Mouse (Mus musculus): ENCODE data around the gene Abcb1b. TPM values are rescaled to one million over a fixed set of nuclear protein-coding genes. Genes with fewer than 3 reads are reported as not detected.
A peak's percentile ranks its signal among the peaks of the same experiment; 100 is the strongest.

Gene Abcb1b
- polyA plus RNA-seq (2015; fragmentation: Nextera tagmentation; extraction: Ambion mirVana), result 2.4 and 3.6 TPM in 2 replicates

DNA sequence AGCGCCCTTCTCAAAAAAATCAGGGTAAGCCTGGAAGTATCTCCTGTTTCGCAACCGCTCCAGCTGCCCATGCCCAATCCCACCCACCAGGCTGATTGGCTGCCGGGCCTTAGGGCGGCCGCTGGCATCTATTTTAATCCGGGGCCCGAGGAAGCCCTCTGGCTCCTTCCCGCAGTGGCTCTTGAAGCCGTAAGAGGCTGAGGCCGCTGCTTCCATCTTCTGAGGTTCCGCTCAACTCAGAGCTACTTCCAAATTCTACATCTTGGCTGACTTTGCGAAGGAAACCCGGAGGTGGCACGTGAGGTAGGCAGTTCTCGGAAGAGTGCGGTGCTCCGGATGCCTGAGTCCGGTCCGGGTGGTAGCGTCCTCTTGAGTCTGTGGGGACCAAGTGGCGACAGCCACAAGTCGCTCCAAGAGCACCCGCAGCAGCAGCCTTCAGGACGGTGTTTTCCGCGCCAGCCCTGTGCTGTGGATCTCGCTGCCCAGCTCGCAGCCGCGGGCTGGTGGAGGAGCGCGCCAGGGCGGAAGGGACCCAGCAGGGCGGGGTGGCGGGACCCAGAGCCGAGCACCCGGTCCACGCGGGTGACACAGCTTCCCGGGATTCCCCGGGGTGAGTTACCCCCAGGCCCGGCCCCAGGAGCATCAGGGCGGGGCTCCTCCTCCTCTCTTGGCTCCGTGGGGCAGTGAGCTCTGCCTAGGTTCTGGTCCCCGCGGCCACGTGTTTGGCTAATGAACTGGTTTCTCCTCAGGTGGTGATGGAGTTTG, at the start of gene Abcb1b:
Gene Abcb1b (plus strand): TSS at position 161 of the 765 bp plus-strand sequence.
- Histone ChIP-seq H3K4me1 (ENCODE audit: control insufficient read depth, insufficient read depth, low read length) (peaks cover 3% of the 10 kb centered on the region; the same call in 1 of the 2 replicates), H3K4me2 (ENCODE audit: low read depth, low read length) (peak within 1 kb of the TSS; percentile 97), H3K9ac (ENCODE audit: low read length) (peak within 1 kb of the TSS; percentile 73), H3K36me3 (ENCODE audit: control insufficient read depth, insufficient read depth, low read length) (no peaks in the 10 kb centered on the region), H3K27ac (ENCODE audit: low read length) (no peak within 1 kb of the TSS), H3K9me3 (replicated peaks; ENCODE audit: control insufficient read depth, low read length) (no peaks in the 10 kb centered on the region), H3K27me3 (ENCODE audit: control insufficient read depth, insufficient read depth, low read length) (no peaks in the 10 kb centered on the region), H3K4me3 (replicated peaks; ENCODE audit: low read length) (peak within 1 kb of the TSS; percentile 52)
- under 1% methylated on average over 48 of the region's 48 CpGs for WGBS
- peak; percentile 76 for ATAC-seq (ENCODE audit: insufficient read depth, low FRiP score)

DNA sequence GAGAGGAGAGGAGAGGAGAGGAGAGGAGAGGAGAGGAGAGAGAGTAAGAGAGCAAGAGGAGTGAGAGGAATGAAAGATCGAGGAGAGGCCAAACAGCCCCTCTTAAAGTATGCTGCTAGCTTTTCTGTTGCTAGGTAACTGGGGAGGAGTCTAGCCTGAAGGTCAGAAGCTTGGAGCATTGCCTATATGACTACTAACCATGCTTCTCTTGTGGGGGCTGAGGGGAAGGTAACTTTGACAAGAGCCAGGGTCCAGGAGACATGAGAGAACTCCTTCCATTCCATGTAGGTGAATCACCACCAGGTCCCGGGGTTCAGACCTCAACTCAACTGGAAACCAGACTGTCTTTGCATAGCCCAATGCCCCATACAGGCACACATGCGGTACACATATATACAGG, 25.1 kb upstream of the Abcb1b start:
- no peak overlapping the region for H3K4me3 ChIP-seq (replicated peaks; ENCODE audit: low read length)
- H3K4me1 ChIP-seq (ENCODE audit: control insufficient read depth, insufficient read depth, low read length), result no peaks in the 10 kb centered on the region
- no peak overlapping the region for H3K9ac ChIP-seq (ENCODE audit: low read length)
- WGBS, result 50% methylated on average over 3 of the region's 3 CpGs
- H3K9me3 ChIP-seq (replicated peaks; ENCODE audit: control insufficient read depth, low read length), result no peaks in the 10 kb centered on the region
- no peak for ATAC-seq (ENCODE audit: insufficient read depth, low FRiP score)
- H3K27ac ChIP-seq (ENCODE audit: low read length), result no peak overlapping the region
- H3K36me3 ChIP-seq (ENCODE audit: control insufficient read depth, insufficient read depth, low read length), result no peaks in the 10 kb centered on the region
- no peaks in the 10 kb centered on the region for H3K27me3 ChIP-seq (ENCODE audit: control insufficient read depth, insufficient read depth, low read length)
- H3K4me2 ChIP-seq (ENCODE audit: low read depth, low read length), result no peak overlapping the region

DNA sequence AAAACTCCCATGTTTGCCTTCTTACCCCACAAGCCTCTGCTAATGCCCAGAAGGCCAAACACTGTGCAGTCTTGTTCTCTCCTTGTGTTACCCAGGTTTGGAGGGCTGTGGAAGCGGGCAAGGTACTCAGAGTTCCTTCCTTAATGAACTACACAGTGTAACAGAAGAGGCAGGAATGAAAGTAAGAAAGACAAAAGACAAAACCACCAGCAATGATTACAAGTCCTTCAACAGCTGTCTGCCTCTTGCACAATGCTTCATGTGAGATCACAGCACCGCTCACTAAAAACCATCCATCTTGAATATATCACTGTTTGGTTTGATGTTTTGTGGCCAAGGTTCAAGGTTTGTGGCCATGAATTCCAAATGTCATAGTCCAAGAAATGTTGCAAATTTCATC, 19.6 kb upstream of the Abcb1b start:
- Histone ChIP-seq H3K9ac (ENCODE audit: low read length) (no peak overlapping the region), H3K9me3 (replicated peaks; ENCODE audit: control insufficient read depth, low read length) (no peaks in the 10 kb centered on the region), H3K4me2 (ENCODE audit: low read depth, low read length) (no peak overlapping the region), H3K27ac (ENCODE audit: low read length) (no peak overlapping the region), H3K4me3 (replicated peaks; ENCODE audit: low read length) (no peak overlapping the region), H3K4me1 (ENCODE audit: control insufficient read depth, insufficient read depth, low read length) (no peaks in the 10 kb centered on the region), H3K27me3 (ENCODE audit: control insufficient read depth, insufficient read depth, low read length) (no peaks in the 10 kb centered on the region), H3K36me3 (ENCODE audit: control insufficient read depth, insufficient read depth, low read length) (no peaks in the 10 kb centered on the region)
- WGBS, result 70% methylated on average over 2 of the region's 2 CpGs
- ATAC-seq (ENCODE audit: insufficient read depth, low FRiP score), result no peak

DNA sequence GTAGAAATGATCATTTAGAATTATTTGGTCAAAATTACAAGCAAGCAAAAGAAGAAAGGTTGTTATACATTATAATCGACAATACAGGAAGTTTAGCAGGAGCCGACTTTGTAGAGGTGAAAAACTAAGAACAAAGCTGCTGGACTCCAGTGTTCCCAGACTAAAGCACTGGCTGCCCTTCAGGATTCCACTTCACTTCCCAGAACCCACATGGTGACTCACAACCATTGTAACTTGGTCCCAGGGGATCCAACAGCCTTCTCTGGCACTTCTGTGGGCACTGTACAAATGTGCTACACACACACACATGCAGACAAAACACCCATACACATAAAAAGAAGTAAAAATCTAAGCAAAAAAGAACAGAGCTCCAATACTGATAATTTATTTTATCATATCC, 19.2 kb upstream of the Abcb1b start:
- Histone ChIP-seq H3K27me3 (ENCODE audit: control insufficient read depth, insufficient read depth, low read length) (no peaks in the 10 kb centered on the region), H3K9me3 (replicated peaks; ENCODE audit: control insufficient read depth, low read length) (no peaks in the 10 kb centered on the region), H3K27ac (ENCODE audit: low read length) (no peak overlapping the region), H3K4me3 (replicated peaks; ENCODE audit: low read length) (no peak overlapping the region), H3K36me3 (ENCODE audit: control insufficient read depth, insufficient read depth, low read length) (no peaks in the 10 kb centered on the region), H3K9ac (ENCODE audit: low read length) (no peak overlapping the region), H3K4me2 (ENCODE audit: low read depth, low read length) (no peak overlapping the region), H3K4me1 (ENCODE audit: control insufficient read depth, insufficient read depth, low read length) (no peaks in the 10 kb centered on the region)
- 85% methylated on average over 2 of the region's 2 CpGs for WGBS
- ATAC-seq (ENCODE audit: insufficient read depth, low FRiP score), result no peak

DNA sequence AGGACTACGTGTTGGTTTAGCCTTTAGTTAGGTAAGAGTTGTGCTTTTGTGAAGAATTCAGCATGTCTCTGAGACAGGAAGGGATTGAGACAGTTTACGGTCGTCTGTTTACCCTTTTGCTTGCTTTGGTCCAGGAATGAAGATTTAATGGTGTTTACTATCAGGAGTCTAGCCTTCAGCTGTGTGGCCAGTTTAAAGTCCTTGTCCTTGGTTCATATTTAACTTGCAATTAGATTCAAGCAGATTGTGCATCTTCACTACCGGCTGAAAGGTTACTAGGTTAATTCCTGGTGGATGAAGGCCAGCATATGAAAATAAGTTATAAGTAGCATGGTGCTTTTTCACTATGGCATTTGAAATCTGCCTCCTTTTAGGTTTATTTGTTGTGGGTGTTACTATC, 5.7 kb upstream of the Abcb1b start:
- 51% methylated on average over 4 of the region's 4 CpGs for WGBS

DNA sequence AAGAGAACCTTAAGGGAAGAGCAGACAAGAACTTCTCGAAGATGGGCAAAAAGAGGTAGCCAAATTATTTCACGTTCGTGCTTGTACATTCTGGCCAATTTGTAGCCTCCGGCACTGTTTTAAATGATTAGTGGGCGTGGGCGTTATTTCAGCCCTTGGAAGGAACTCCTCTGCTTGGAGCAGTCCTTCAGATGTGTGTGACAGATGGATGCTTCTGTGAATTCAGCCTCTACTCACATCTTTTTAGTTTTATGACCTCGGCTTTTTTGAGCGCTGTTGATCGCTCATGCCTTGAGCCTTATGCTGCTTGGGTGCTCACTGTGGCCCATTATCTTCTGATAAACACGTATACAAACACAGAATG, 787 bp downstream of the Abcb1b start:
- Histone ChIP-seq H3K4me2 (ENCODE audit: low read depth, low read length) (peak overlapping the region; percentile 97), H3K36me3 (ENCODE audit: control insufficient read depth, insufficient read depth, low read length) (no peaks in the 10 kb centered on the region), H3K9ac (ENCODE audit: low read length) (peak overlapping the region; percentile 73), H3K27ac (ENCODE audit: low read length) (no peak overlapping the region), H3K9me3 (replicated peaks; ENCODE audit: control insufficient read depth, low read length) (no peaks in the 10 kb centered on the region), H3K27me3 (ENCODE audit: control insufficient read depth, insufficient read depth, low read length) (no peaks in the 10 kb centered on the region), H3K4me3 (replicated peaks; ENCODE audit: low read length) (peak overlapping the region; percentile 52), H3K4me1 (ENCODE audit: control insufficient read depth, insufficient read depth, low read length) (peaks cover 3% of the 10 kb centered on the region; the same call in 1 of the 2 replicates)
- WGBS, result 25% methylated on average over 10 of the region's 10 CpGs
- ATAC-seq (ENCODE audit: insufficient read depth, low FRiP score), result no peak

More for the DNA sequence above, 5.7 kb upstream of the Abcb1b start:
- no peak for ATAC-seq (ENCODE audit: insufficient read depth, low FRiP score)
- Histone ChIP-seq H3K9ac (ENCODE audit: low read length) (no peak overlapping the region), H3K4me1 (ENCODE audit: control insufficient read depth, insufficient read depth, low read length) (no peaks in the 10 kb centered on the region), H3K9me3 (replicated peaks; ENCODE audit: control insufficient read depth, low read length) (no peaks in the 10 kb centered on the region), H3K27me3 (ENCODE audit: control insufficient read depth, insufficient read depth, low read length) (no peaks in the 10 kb centered on the region), H3K4me3 (replicated peaks; ENCODE audit: low read length) (no peak overlapping the region), H3K27ac (ENCODE audit: low read length) (no peak overlapping the region), H3K4me2 (ENCODE audit: low read depth, low read length) (no peak overlapping the region), H3K36me3 (ENCODE audit: control insufficient read depth, insufficient read depth, low read length) (no peaks in the 10 kb centered on the region)

DNA sequence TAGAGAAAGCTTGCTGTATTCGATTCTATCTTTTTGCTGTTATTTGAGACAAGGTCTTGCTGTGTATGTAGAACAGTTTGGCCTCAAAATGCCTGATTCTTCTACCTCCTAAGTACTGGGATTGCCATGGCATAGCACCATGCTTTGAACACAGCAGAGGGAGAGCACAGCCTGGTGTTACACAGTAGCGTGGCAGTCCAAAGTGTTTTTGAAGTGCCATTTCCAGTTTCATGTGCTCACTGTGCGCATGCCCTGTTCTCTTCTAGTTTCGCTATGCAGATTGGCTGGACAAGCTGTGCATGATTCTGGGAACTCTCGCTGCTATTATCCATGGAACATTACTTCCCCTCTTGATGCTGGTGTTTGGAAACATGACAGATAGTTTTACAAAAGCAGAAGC, 7.8 kb downstream of the Abcb1b start:
- Histone ChIP-seq H3K4me1 (ENCODE audit: control insufficient read depth, insufficient read depth, low read length) (no peaks in the 10 kb centered on the region), H3K9ac (ENCODE audit: low read length) (no peak overlapping the region), H3K27ac (ENCODE audit: low read length) (no peak overlapping the region), H3K4me3 (replicated peaks; ENCODE audit: low read length) (no peak overlapping the region), H3K27me3 (ENCODE audit: control insufficient read depth, insufficient read depth, low read length) (no peaks in the 10 kb centered on the region), H3K9me3 (replicated peaks; ENCODE audit: control insufficient read depth, low read length) (no peaks in the 10 kb centered on the region), H3K36me3 (ENCODE audit: control insufficient read depth, insufficient read depth, low read length) (no peaks in the 10 kb centered on the region), H3K4me2 (ENCODE audit: low read depth, low read length) (no peak overlapping the region)
- no peak for ATAC-seq (ENCODE audit: insufficient read depth, low FRiP score)
- 83% methylated on average over 5 of the region's 5 CpGs for WGBS

DNA sequence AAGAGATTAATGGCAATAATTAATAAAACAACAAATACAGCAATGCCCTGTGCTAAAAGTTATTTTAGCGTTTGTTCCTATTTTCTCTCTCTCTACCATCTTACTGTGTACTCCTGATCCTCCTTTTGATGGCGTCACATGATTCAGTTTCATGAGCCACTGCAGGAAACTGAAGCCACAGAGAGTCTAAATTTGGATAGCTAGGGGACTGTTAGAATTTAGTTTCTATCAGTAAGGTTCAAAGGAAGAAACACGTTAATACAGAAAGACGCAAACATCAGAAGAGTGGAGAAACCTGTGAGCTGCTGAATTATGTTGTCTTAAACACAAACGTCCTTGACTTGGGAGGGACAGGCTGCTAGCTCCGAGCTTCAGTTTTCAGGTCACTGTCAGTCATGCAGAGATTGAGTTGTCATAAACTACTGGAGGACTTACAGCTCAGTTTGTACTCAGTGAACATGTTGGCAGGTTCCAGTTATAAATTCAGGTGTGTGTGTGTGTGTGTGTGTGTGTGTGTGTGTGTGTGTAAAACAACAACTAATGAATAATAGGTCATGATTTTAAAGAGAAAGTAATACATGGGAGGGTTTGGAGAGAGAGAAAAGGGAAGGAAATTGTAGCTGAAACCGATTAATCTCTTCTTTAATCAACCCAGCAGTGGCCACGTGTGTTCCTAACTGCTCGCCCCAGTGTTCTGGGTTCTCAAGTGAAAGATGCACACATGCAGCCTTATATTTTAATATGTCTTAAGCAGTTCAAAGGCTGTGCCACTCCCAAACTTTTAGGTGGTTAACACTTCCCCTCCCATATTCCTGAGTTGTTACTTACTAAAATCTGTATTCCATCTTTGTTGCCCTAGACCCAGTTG, 9.4 kb downstream of the Abcb1b start:
- Histone ChIP-seq H3K4me2 (ENCODE audit: low read depth, low read length) (no peak overlapping the region), H3K9me3 (replicated peaks; ENCODE audit: control insufficient read depth, low read length) (no peaks in the 10 kb centered on the region), H3K27ac (ENCODE audit: low read length) (no peak overlapping the region), H3K9ac (ENCODE audit: low read length) (no peak overlapping the region), H3K27me3 (ENCODE audit: control insufficient read depth, insufficient read depth, low read length) (no peaks in the 10 kb centered on the region), H3K36me3 (ENCODE audit: control insufficient read depth, insufficient read depth, low read length) (no peaks in the 10 kb centered on the region), H3K4me3 (replicated peaks; ENCODE audit: low read length) (no peak overlapping the region), H3K4me1 (ENCODE audit: control insufficient read depth, insufficient read depth, low read length) (no peaks in the 10 kb centered on the region)
- ATAC-seq (ENCODE audit: insufficient read depth, low FRiP score), result no peak
- 77% methylated on average over 9 of the region's 9 CpGs for WGBS

DNA sequence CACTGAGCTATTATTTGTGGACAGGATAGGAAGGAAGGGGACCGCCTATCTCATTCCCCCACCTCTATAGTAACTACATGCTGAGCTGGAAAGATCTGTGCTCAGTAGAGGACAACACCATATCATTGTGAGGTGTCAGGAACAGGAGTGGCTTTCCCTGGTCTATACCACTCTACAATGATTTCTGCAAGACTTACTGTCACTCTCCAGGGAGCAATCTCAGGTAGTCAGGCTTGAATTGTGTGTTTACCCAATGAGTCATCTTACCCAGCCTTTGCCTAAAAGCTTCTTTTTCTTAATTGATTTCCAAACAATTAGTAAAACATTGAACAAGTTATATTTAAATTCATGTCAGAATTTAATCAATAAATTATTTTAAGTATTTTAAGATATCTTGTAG, 15.9 kb downstream of the Abcb1b start:
- H3K9ac ChIP-seq (ENCODE audit: low read length), result no peak overlapping the region
- 69% methylated on average over 1 of the region's 1 CpGs for WGBS
- no peaks in the 10 kb centered on the region for H3K27me3 ChIP-seq (ENCODE audit: control insufficient read depth, insufficient read depth, low read length)
- H3K4me1 ChIP-seq (ENCODE audit: control insufficient read depth, insufficient read depth, low read length), result no peaks in the 10 kb centered on the region
- H3K27ac ChIP-seq (ENCODE audit: low read length), result no peak overlapping the region
- no peaks in the 10 kb centered on the region for H3K9me3 ChIP-seq (replicated peaks; ENCODE audit: control insufficient read depth, low read length)
- no peak overlapping the region for H3K4me2 ChIP-seq (ENCODE audit: low read depth, low read length)
- no peak for ATAC-seq (ENCODE audit: insufficient read depth, low FRiP score)
- H3K36me3 ChIP-seq (ENCODE audit: control insufficient read depth, insufficient read depth, low read length), result no peaks in the 10 kb centered on the region
- no peak overlapping the region for H3K4me3 ChIP-seq (replicated peaks; ENCODE audit: low read length)
